Mouse (Mus musculus): ENCODE results near the gene Scube1.

The Scube1 gene

DNA sequence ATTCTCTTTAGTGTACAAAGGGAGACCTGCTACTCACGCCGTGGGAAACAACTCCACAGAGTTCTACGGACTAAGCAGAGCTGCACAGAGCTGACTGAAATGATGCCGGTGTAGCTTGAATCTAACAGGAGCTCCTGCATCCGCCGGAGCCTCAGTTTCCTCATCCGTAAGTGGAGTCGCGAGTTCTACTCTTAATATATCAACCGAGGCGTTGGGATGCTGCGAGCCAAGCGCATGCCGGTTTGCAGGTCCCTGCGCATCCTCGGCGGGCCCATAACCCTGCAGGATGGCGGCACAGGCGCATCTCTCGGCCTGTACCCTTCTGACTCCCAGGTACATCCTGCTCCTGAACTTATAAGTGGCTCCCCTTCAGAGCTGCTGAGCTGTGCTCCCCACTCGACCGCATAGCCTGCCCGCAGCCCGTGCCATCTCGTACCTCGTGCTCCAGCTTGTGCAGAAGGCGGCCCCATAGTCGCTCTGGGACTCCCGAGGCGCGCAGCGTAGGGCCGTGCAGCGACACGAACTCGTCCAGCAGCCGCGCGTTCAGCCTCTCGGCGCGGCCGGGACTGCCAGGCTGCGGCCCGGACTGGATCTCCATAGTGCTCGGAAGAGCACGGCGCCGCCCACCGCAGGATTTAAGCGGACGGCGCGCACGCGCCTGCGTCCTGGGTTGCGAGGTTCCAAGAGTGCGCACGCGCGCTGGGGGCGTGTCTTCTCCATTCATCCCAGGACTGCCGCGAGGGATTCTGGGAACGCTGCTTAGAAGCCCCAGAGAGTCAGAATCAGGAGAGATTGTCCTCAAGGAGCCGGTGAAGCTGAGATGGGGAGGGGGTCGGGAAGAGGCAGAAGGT is 130.1 kb downstream of the Scube1 start, which contains the start of gene Ttll12:
Gene Ttll12 (minus strand): TSS at position 645 of the 851 bp plus-strand sequence.
- DNase-seq, result peak; percentile 93 to 94

GRCm38 (mm10) chr15:83593702-83594512 is 130.9 kb downstream of the Scube1 start:
- no peak for DNase-seq

- DNase-seq, result no peak
These were observed 131.6 kb downstream of the Scube1 start for GRCm38 (mm10) chr15:83593189-83593585.

DNA sequence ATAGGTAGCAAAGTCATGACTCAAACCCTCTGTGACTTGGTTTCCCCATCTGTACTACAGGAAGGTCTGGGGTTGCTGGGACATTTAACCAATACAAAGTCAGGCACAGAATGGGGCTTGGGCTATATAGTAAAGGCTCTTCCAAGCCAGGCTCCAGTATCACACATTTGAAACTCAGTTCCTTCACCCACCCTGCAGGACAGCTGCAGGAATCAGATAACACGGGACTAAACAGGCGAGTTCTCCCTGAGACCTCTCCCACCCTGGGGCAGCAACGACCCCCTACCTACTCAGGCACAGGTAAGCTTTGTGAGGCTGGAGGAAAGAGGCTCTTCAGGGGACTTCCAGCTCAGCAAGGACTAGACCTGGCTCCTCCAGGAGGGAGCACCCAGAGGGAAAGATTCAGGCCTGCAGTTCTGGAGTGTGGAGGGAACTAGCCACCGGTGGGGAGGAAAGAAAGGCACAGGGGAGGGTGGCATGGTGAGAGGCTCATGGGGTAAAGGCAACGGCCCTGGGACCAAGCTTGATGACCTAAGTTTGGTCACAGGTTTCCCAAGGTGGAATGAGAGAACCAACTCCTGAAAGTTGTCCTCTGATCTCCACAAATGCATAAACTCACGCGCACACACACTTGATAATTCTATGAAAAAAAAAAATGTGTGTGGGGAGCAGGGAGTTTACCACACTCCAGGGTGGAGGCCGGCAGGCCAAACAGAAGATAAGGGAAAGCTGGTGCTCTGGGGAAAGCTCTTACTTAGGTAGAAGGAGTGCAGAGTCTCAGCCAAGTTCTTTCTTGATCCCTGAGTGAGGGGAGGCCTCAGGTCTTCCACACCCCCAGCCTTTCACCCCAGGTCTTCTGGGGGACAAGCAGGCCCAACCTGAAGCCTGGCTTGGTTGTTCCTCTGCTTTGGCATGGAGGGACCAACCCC is 132.3 kb downstream of the Scube1 start:
- no peak for DNase-seq

DNA sequence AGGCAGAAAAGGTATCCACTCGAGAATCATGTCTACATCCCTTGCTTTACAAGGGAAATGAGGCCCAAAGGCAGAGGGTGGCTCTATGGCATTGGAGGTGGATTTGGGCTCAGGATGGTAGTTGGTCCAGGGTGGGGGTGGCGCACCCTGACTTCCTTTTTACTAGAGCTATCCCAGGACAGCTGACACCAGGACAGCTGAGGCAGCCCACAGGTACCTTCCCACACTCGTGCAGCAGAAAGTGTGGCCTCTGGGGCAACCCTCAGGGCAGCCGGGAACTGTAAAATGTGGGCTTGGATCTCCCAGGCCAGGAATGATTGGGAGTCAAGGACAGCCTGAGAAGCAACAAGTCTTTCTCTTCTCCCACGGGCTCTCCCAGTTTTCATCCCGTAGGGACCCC is 133.1 kb downstream of the Scube1 start:
- no peak for DNase-seq

DNA sequence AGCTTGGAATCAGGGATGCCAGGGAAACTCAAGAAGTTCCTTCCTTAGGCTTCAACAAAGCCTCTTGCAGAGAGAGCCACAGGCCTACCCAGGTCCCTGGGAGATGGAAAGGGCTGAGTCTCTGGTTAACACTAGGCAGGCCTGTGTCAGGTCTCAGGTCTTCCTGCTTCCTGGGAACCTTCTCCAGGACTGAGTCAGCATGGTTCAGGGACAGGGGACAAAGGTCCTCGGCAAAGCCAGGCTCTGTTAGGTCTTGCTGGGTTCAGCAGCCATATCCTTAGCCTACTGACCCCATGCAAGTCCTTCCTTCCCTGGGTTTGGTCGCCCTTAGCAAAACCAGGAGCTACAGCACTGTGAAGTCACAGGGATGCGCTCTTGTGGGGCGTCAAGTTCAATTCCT is 134.0 kb downstream of the Scube1 start:
- DNase-seq, result no peak

DNA sequence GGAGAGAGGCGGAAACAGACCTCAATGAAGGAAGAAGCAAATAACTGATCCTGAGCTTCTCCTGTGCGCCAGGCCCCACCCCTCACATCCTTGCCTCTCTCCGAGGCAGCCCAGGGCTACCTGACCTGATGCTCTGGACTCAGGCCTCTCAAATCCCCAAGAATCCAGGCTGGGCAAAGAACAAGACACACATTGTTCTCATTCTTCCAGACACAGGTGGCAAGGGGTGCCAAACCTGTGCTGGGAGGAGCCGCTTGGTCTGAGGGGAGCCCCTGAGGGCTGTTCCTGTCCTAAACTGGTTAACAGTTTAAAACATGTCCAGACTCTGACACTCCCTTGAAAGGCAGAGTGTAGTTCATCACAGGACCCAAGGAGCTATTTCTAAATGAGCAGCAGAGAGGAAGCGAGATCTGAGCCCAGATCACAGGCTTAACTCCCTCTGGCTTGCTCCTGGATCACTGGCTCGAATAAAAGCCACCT is 140.0 kb downstream of the Scube1 start:
- no peak for DNase-seq

- DNase-seq, result peak; percentile 70 to 80
These were observed 141.2 kb downstream of the Scube1 start for GRCm38 (mm10) chr15:83583419-83584156.

DNA sequence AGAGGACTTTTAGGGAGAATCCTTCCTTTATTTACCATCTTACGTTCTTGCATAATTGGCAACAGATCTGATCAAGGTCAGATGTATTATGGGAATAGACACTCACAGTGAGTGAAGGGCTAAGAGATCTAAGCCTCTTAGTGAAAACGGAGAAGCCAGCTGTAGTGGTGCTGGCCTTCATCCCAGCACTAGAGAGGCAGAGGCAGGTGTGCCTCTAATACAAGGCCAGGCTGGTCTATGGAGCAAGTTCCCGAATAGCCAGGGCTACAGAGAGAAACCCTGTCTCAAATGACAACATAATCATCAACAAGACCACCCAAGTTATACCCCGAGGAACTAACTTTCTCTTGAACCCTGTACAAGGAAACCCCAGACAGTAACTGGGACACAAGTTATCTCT is 141.9 kb downstream of the Scube1 start:
- DNase-seq, result no peak

GRCm38 (mm10) chr15:83576651-83577050 is 148.2 kb downstream of the Scube1 start:
- no peak for DNase-seq

DNA sequence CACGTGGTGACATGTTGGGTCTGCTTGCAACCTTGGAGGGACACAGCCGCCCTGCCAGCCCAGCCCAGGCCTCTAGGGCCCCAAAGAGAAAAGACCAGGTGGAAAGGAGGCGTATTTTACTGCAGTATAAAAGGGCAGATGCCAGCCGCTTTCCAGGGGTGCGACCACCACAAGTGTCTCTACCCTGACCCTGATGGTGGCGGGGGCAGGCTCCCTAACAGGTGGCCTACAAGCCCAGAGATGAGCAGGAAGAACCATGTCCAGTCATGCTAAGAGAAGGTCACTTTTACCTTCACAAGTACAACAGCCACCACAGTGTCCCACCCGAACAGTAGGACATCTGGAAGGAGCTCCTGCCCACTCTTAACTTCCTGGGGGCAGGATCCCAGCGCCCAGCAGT is 149.3 kb downstream of the Scube1 start:
- no peak for DNase-seq

- DNase-seq, result peak; percentile 83 to 87
These were observed 150.0 kb downstream of the Scube1 start for GRCm38 (mm10) chr15:83574731-83575351.

DNA sequence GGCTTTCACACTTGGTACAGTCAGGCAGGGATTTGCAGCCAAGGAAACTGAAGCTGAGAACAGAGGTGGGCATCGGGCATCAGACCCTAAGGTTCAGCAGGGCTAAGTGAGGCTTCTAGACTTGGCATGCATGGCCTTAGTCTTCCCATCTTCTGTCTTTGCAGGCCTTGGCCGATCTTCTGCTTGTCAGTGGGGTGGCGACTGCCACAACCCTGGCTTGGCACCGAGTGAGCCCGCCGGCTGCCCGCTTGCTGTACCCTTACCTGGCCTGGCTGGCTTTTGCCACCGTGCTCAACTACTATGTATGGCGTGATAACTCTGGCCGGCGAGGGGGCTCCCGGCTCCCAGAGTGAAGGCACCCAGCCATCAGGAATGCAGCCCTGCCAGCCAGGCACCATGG is 151.2 kb downstream of the Scube1 start:
- DNase-seq, result no peak

- no peak for DNase-seq
These were observed 152.7 kb downstream of the Scube1 start for GRCm38 (mm10) chr15:83572132-83572531.

- DNase-seq, result peak; percentile 63 to 69
These were observed 153.2 kb downstream of the Scube1 start for GRCm38 (mm10) chr15:83571636-83572035.

- DNase-seq, result no peak
These were observed 154.2 kb downstream of the Scube1 start for GRCm38 (mm10) chr15:83570641-83571040.

- DNase-seq, result peak in 1 of 2 experiments; percentile 24
These were observed 155.1 kb downstream of the Scube1 start for GRCm38 (mm10) chr15:83569682-83570081.

DNA sequence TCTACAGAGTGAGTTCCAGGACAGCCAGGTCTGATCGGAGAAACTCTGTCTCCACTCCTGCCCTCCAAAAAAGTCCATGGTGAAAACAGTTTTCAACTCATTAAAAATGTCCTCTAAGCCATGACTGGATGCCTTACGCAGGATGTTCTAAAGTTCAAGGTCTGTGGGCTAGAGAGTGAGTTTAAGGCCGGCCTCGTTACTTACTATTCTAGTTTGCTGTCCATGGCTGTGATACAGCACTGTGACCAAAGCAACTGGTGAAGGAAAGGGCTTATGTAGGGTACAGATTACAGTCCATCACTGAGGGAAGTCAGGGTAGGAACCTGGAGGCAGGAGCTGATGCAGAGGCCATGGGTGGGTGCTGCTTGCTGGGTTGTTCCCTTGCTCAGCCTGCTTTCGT is 156.3 kb downstream of the Scube1 start:
- DNase-seq, result no peak

DNA sequence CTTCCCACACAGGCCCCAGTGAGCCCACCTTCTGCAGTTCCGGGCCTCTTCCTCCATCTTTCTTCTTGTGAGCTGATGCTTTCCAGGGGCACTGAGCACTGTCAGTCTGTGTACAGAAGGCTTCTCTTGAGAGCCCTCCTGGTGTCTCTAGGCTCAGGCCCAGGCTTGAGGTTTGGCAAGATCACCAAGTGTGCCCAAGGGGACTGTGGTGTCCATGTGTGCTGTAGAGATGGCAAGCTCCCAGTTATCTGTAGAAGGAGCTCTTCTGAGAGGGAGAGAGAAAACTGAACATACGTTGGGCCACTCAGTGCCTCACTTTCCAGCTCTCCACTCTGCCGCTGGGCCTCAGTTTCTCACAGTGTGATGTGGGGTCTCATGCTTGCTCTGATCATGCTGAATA is 157.1 kb downstream of the Scube1 start:
- no peak for DNase-seq

DNA sequence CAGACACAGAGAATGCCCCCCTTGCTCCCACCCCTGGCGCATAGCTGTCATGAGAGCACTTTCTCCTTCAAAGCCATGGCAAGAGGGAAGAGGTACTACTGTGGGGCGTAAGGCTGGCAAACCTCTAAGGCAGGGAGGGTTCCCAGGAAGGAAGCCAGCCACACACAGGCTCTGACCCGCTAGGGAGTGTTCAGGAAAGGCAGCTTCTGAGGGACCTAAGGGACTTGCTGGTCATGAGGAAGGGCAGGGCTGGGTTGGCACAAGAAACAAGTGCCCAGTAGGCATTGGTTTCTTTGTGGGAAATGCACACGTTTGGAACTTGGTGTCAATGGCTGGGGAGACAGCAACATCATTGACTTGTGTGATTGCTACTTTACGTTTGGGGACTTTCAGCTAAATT is 158.8 kb downstream of the Scube1 start:
- peak; percentile 28 to 58 for DNase-seq

DNA sequence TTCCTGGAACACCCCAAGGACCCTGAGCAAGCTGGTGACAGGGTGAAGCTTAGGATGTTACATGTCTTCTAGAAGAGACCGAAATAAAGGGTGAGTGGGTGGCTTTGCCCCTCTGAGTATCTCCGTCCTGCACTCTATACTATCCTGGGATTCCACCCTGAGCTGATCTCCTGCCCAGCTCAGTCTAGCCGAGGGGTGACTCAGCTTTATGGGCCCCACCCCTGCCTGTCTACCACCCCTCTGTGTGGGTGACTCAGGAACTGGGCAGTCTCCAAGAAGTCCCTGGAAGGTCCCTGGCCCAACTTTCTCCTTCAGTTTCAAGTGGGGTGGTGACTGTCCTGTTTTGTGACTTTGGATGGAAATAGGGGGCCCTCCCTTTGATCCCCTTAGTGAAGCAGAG is 159.4 kb downstream of the Scube1 start:
- peak; percentile 61 to 74 for DNase-seq

Data from lung, adult 18-20 months (tissue).